Mouse (Mus musculus): ENCODE results near the gene Gm7138.
"Not testable (repeated sequence)": the region's sequence is repeated elsewhere in the genome, so short reads cannot be mapped to it uniquely, and the experiment has no call there.

Gene Gm7138

DNA sequence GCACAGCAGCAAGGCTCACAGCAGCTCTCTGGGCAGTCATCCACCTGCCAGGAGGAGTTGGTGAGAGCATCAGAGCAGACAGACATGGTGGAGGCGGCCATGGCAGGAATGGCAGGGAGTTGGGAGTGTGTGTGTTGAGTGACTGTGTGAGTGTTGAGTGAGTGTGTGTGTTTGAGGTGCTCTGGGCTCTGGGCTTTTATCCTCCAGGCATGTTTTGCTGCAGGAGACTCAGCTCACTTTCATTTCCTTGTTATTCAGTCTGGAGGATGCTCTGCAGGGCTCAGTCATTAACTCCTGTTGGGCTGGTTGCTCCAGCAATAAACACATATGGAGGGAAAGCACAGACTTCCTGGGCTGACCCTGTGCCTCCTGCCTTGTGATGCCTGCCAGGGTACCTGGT is at the start of gene Gm7138:
Gene Gm7138, minus strand, starts transcription at position 101 of the 400 bp plus-strand sequence.
- not testable (repeated sequence) for DNase-seq

DNA sequence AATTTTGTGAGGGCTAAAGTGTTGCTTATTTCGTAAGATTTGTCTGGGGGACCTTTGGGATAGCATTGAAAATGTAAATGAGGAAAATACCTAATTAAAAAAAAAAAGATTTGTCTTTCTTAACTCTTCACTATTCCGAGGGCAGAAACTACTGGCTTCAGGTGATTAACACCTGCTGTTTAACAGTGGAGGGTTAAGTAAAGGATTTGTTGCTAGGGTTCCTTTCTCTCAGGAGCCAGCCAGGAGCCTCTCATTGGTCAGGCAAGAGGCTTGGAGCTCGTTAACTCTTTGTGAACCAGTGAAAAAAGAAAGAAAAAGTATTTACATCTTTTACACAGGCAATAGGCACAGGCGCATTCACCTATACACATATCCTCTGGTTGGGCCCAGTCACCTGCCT is 42.5 kb upstream of the Gm7138 start:
- no peak for DNase-seq

DNA sequence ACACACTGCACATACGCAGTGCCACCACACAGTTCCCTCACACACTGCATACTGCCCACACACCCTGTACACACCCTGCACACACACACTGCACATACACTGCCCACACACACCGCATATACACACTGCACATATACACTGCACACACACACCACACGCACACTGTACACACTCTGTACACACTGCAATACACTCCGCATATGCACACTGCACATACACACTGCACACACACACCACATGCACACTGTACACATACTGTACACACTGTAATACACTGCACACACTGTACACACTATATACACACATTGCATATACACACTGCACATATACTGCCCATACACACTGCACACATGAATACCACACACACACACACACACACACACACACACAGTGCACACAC is 41.8 kb upstream of the Gm7138 start:
- DNase-seq: no peak

DNA sequence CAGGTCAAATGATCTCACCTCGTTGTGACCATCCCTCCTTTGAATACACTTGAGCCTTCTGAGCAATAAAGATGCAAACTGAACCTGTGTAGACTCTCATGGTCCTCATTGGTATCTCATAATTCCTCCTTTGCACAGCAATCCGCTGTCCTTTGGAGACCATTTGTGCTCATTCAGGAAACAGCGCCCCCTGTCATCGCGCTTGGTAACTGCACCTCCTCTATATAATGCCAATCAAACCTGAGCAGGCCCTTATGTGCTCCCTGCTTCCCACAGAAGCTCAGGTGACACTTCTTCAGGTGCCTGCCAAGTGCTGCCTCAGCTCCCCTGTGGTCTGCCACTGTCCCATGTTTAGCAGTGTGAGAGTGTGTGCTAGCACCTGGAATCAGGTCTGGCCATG is 38.8 kb upstream of the Gm7138 start:
- DNase-seq: no peak

DNA sequence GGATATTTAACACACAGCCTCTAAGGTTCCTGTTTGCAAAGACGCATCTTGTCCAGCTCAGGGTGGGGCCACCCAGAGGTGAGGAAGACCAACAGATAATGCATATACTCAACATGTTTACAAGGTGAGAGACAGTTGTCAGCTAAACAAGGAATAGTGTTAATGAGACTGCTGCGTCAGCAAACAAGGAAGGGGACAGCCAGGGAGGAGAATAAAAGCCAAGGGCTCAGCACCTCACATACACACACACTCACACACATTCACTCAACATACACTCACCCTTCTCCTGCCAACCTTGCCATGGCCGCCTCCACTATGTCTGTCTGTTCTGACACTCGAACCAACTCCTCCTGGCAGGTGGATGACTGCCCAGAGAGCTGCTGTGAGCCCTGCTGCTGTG is 37.6 kb upstream of the Gm7138 start, which contains the start of gene Gm2696:
Gene Gm2696, plus strand, starts transcription at position 301 of the 400 bp plus-strand sequence.
- no peak for DNase-seq

DNA sequence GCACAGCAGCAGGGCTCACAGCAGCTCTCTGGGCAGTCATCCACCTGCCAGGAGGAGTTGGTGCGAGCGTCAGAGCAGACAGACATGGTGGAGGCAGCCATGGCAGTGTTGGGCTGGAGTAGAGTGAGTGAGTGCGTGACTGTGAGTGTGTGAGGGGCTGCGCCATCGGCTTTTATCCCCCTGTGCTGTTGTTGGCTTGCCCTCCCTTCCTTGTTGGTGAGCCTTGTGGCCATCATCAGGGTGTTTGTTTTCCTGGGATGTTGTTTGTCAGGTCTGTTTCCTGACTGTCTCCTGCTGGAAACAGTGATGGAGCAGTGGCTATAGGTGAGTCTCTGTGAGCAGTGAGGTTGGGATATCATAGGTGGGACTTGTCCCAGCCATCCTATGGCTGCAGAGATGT is 35.0 kb upstream of the Gm7138 start, which contains the start of gene Gm9507:
Gene Gm9507, minus strand, starts transcription at position 101 of the 400 bp plus-strand sequence.
- DNase-seq: no peak

DNA sequence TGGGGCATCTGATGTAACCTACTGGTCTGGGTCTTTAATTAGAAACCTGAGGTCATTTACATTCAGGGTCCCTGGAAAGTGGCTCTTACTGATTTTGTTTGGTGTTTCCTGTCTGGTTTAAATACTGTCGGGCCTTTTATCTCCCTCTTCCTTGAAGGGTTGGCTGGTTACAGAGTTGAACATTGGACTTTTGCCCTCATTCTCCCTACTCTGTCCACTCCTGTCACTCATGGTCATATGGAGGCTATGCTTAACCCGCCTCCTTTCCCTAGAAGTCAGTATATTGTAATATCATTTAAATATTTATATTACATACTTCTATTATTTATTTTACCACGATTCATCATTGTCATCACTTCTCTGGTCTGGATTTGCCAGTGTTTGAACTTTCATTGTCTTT is 27.4 kb upstream of the Gm7138 start:
- no peak for DNase-seq

DNA sequence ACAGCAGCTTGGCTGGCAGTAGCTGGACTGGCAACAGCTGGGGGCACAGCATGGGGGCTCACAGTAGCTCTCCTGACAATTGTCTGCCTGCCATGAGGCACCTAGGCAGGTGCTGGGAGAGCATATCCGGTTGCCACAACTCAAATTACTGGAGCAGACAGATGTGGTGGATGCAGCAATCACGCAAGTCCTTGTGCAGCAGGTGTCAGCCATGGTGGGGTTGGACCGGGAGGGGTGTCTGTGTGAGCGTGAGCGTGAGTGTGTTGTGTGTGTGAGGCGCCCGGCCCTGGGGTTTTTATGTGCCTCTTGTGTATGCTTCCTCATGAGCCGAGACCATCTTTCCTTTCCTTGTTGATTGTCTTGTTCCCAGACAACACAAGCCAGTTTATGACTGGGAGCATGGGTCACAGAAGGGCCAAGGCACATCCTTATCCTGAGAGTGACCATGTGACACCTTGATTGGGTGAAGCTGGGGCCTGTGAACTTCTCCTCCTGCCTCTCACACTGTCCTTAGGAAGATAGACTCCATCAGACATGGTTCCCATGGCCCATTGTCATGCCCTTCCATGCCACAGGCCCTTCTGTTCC is 22.3 kb upstream of the Gm7138 start, which contains the start of gene Gm19668:
Gene Gm19668, minus strand, starts transcription at position 213 of the 588 bp plus-strand sequence.
- no peak for DNase-seq

DNA sequence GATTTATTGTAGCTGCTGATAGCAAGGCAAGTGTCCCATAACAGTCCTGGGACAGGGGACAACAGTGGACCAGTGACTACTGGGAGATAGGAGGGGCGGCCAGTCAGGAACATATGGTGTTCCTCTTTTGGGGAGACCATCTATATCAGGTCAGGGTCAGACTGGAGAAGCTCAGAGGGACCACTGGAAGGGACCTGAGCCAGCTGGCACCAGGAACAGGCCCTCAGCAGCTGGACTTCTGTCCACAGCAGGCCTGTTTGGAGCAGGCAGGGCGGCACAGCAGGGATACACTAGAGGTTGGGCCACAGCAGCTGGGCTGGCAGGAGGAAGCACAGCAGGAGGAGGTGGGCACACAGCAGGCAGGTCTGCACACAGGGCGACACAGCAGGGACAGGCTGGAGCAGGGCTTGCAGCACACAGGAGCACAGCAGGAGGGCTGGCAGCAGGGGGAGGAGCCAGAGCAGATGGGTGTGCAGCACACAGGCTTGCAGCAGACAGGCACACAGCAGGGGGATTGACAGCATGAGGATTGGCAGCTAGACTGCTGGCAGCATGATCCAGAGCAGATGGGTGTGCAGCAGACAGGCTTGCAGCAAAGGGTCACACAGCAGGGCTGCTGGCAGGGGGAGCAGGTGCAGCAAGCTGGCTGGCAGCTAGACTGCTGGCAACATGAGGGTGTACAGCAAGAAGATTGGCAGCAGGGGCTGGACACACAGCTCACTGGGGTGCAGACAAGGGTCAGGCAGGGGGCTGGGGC is 21.6 kb upstream of the Gm7138 start:
- not testable (repeated sequence) for DNase-seq

DNA sequence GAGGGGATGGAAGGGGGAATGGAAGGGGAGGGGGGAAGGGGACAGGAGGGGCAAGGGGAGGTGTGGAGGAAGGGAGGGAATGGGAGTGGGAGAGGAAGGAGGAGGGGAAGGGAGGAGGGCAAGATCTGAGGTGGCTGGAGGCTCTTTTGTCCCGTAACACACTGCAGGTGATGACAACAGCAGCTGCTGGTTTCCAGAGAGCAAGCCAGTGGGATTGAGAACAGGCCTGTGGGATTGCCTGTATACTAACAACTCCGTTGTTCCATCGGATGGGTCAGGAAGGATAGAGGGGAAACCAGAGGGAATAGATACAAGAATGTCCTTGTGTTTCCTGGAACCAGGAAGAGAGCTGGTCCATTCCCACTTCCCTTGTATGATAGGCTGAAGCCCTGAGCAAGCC is 20.9 kb upstream of the Gm7138 start:
- DNase-seq: no peak

DNA sequence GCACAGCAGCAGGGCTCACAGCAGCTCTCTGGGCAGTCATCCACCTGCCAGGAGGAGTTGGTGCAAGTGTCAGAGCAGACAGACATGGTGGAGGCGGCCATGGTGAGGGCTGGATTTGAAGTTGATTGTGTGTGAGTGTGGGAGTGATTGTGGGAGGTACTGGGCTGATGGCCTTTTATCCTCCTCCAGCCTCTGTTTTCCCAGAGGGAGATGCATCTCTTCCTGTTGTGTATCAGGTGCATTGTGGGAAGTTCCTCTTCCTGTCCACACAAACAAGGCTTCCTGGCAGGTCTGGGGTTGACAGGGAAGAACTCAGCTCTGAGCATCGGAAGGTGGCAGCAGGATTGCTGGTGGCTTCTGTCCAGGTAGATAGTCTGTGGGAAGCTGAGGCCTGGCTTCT is 18.2 kb upstream of the Gm7138 start, which contains the start of gene Gm9639:
Gene Gm9639, minus strand, starts transcription at position 101 of the 400 bp plus-strand sequence.
- no peak for DNase-seq

DNA sequence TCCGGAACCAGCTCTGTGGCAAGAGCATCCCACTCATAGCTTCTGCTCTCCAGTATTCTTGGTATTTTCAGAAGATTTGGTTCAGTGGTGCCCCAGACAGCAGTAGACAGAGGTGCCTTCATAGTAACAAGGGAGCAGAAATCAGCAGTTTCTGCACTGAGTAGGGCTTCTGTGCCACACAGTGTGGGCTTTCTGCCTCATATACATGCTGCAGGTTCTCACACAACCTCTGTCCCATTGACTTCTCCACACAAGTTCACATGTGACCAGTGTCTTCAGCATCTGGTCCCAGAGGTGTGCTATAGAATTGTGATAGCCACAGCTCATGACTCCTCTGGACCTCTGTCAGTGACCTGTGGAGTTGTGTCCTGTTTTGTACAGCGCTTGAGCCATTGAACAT is 11.9 kb upstream of the Gm7138 start:
- no peak for DNase-seq

DNA sequence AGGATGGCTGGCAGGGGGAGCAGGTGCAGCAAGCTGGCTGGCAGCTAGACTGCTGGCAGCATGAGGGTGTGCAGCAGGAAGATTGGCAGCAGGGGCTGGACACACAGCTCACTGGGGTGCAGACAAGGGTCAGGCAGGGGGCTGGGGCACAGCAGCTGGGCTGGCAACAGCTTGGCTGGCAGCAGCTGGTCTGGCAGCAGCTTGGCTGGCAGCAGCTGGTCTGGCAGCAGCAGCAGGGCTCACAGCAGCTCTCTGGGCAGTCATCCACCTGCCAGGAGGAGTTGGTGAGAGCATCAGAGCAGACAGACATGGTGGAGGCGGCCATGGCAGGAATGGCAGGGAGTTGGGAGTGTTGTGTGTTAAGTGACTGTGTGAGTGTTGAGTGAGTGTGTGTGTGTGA is 11.1 kb upstream of the Gm7138 start, which contains the start of gene Gm7137:
Gene Gm7137, minus strand, starts transcription at position 325 of the 400 bp plus-strand sequence.
- DNase-seq: not testable (repeated sequence)

DNA sequence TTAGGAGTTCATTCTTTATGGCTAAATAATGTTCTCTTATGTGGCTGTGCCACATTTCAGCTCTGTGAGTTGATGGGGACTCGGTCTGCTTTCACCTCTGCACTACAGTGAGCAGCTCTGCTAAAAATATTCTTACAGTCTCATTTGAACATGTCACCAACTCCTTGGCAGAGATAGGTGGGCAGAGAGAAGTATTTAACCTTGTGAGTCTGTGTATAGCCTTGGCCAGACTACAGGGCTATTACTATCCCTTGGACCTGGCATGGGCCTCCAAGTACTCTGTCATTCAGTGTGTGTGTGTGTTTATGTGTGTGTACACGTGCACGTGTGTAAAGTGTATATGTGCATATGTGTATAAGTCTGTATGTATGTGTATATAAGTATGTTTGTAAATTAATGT is 6.7 kb upstream of the Gm7138 start:
- DNase-seq: not testable (repeated sequence)

DNA sequence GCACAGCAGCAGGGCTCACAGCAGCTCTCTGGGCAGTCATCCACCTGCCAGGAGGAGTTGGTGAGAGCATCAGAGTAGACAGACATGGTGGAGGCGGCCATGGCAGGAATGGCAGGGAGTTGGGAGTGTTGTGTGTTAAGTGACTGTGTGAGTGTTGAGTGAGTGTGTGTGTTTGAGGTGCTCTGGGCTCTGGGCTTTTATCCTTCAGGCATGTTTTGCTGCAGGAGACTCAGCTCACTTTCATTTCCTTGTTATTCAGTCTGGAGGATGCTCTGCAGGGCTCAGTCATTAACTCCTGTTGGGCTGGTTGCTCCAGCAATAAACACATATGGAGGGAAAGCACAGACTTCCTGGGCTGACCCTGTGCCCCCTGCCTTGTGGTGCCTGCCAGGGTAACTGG is 5.7 kb upstream of the Gm7138 start, which contains the start of gene Gm3250:
Gene Gm3250, minus strand, starts transcription at position 101 of the 400 bp plus-strand sequence.
- not testable (repeated sequence) for DNase-seq

DNA sequence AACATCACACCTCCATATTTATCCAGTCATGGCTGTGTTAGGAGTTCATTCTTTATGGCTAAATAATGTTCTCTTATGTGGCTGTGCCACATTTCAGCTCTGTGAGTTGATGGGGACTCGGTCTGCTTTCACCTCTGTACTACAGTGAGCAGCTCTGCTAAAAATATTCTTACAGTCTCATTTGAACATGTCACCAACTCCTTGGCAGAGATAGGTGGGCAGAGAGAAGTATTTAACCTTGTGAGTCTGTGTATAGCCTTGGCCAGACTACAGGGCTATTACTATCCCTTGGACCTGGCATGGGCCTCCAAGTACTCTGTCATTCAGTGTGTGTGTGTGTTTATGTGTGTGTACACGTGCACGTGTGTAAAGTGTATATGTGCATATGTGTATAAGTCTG is 4.6 kb downstream of the Gm7138 start:
- DNase-seq: not testable (repeated sequence)

DNA sequence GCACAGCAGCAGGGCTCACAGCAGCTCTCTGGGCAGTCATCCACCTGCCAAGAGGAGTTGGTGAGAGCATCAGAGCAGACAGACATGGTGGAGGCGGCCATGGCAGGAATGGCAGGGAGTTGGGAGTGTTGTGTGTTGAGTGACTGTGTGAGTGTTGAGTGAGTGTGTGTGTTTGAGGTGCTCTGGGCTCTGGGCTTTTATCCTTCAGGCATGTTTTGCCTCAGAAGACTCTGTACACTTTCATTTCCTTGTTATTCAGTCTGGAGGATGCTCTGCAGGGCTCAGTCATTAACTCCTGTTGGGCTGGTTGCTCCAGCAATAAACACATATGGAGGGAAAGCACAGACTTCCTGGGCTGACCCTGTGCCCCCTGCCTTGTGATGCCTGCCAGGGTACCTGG is 5.5 kb downstream of the Gm7138 start, which contains the start of gene Gm3238:
Gene Gm3238, minus strand, starts transcription at position 101 of the 400 bp plus-strand sequence.
- not testable (repeated sequence) for DNase-seq

DNA sequence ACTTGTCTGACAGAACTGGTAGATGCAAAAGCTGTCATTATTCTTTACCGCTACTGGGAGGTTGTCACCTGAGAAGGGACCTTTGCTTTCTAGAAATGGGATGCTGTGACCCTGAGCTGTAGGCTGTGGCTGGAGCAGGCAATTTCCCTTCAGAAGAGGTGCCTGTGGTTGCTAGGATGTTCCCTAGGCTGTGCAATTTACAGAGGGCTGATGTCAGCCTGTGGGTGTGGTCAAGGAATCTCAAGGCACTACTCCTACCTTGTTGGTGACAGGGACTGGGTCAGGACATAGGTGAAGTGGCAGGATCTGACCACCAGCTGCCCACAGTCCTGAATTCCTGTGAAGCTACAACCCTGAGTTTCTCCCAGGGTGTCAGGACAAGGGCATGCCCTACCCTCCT is 7.0 kb downstream of the Gm7138 start:
- no peak for DNase-seq

DNA sequence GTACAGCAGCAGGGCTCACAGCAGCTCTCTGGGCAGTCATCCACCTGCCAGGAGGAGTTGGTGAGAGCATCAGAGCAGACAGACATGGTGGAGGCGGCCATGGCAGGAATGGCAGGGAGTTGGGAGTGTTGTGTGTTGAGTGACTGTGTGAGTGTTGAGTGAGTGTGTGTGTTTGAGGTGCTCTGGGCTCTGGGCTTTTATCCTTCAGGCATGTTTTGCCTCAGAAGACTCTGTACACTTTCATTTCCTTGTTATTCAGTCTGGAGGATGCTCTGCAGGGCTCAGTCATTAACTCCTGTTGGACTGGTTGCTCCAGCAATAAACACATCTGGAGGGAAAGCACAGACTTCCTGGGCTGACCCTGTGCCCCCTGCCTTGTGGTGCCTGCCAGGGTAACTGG is 17.2 kb downstream of the Gm7138 start, which contains the start of gene Gm3233:
Gene Gm3233, minus strand, starts transcription at position 101 of the 400 bp plus-strand sequence.
- not testable (repeated sequence) for DNase-seq

DNA sequence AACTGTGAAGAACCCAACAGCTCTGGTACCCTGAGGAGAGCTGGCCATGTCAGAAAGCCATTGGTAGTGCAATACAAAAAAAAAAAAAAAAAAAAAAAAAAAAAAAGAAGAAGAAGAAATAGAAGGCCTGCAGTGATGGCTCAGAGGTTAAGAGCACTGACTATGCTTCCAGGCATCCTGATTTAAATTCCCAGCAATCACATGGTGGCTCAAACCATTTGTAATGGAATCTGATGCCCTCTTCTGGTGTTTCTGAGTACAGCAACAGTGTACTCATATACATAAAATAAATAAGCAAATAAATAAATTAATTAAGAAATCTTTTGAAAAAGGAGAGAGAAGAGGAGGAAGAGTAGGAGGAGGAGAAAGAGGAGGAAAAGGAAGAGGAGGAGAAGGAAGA is 23.3 kb downstream of the Gm7138 start:
- DNase-seq: no peak

DNA sequence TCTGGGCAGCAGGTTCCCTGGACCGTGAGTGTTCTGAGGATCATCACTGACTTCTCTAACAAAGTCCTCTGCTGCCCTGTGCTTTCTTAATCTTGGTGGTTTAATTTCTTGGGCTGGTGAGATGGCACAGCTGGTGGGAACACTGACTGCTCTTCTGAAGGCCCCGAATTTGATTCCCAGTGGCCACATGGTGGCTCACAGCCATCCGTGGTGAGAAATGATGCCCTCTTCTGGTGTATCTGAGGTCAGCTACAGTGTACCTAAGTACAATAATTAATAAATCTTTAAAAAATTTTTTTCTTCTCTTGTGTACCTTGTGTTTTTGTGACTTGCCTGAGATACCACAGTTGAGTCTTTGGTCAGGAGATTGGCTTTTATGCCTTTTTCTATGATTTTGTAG is 24.4 kb downstream of the Gm7138 start:
- not testable (repeated sequence) for DNase-seq

DNA sequence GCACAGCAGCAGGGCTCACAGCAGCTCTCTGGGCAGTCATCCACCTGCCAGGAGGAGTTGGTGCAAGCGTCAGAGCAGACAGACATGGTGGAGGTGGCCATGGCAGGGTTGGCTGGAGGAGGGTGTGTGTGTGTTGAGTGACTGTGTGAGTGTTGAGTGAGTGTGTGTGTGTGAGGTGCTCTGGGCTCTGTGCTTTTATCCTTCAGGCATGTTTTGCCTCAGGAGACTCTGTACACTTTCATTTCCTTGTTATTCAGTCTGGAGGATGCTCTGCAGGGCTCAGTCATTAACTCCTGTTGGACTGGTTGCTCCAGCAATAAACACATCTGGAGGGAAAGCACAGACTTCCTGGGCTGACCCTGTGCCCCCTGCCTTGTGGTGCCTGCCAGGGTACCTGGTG is 25.5 kb downstream of the Gm7138 start, which contains the start of gene Gm9736:
Gene Gm9736, minus strand, starts transcription at position 101 of the 400 bp plus-strand sequence.
- not testable (repeated sequence) for DNase-seq

DNA sequence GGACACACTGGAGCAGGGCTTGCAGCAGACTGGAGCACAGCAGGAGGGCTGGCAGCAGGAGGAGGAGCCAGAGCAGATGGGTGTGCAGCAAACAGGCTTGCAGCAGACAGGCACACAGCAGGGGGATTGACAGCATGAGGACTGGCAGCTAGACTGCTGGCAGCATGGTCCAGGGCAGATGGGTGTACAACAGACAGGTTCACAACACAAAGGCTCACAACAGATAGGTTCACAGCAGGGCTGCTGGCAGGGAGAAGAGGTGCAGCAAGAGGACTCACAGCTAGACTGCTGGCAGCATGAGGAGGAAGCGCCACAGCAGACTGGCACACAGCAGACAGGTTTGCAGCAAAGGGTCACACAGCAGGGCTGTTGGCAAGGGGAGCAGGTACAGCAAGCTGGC is 26.1 kb downstream of the Gm7138 start:
- DNase-seq: not testable (repeated sequence)

All from kidney, adult 11 months (tissue).